Mouse (Mus musculus): ENCODE measurements around the gene Unc93a. TPM values are rescaled to one million over a fixed set of nuclear protein-coding genes. Genes with fewer than 3 reads are reported as not detected.
"Not testable (repeated sequence)": the region's sequence is repeated elsewhere in the genome, so short reads cannot be mapped to it uniquely, and the experiment has no call there.

Unc93a gene
- not detected in 2 replicates for polyA plus RNA-seq (2016; fragmentation: Nextera tagmentation; extraction: Ambion mirVana)

GRCm38 (mm10) chr17:13131710-13132109 lies at the start of gene Unc93a:
Gene Unc93a (minus strand): TSS chr17:13131810.
- not testable (repeated sequence) for H3K27ac ChIP-seq (replicated peaks); H3K4me3 ChIP-seq; H3K4me1 ChIP-seq; H3K27me3 ChIP-seq (ENCODE audit: low read depth, poor library complexity, severe bottlenecking); H3K36me3 ChIP-seq; DNase-seq (ENCODE audit: low spot score); H3K9me3 ChIP-seq (replicated peaks)
- 85% methylated on average over 3 of the region's 4 CpGs for WGBS

DNA sequence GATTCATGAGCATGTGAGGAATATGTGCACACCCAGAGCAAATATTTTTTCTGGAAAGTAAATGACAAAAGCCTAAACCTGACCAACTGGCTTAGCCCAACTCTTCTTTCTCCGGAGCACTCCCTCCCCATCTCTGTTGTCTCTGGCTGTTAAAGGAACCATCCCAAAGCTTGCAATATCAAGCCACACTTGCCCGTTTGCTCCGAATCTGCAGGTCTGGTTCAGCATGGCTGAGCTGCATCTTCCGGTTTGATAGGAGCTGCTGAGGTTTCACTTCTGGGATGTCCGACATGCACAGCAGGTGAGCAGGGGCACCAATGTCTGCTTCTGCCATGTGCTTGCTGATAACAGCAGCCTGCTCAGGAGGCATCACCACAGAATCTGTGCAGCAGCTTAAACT lies 48.9 kb upstream of the Unc93a start:
- not testable (repeated sequence) for H3K4me3 ChIP-seq; DNase-seq (ENCODE audit: low spot score)

GRCm38 (mm10) chr17:13179021-13179420 lies 47.4 kb upstream of the Unc93a start:
- not testable (repeated sequence) for H3K27me3 ChIP-seq (ENCODE audit: low read depth, poor library complexity, severe bottlenecking); H3K36me3 ChIP-seq; H3K4me1 ChIP-seq; H3K4me3 ChIP-seq; DNase-seq (ENCODE audit: low spot score); H3K27ac ChIP-seq (replicated peaks)
- WGBS, result 88% methylated on average over 4 of the region's 4 CpGs
- peaks cover 51% of the 10 kb centered on the region for H3K9me3 ChIP-seq (replicated peaks)

More for the DNA sequence above, 48.9 kb upstream of the Unc93a start:
- not testable (repeated sequence) for H3K27me3 ChIP-seq (ENCODE audit: low read depth, poor library complexity, severe bottlenecking); H3K4me1 ChIP-seq; H3K36me3 ChIP-seq; H3K27ac ChIP-seq (replicated peaks)
- WGBS, result 93% methylated on average over 5 of the region's 5 CpGs
- peaks cover 60% of the 10 kb centered on the region for H3K9me3 ChIP-seq (replicated peaks)

GRCm38 (mm10) chr17:13177796-13178195 lies 46.2 kb upstream of the Unc93a start:
- not testable (repeated sequence) for H3K27me3 ChIP-seq (ENCODE audit: low read depth, poor library complexity, severe bottlenecking); DNase-seq (ENCODE audit: low spot score); H3K27ac ChIP-seq (replicated peaks); H3K4me3 ChIP-seq; H3K36me3 ChIP-seq; H3K4me1 ChIP-seq
- H3K9me3 ChIP-seq (replicated peaks), result peaks cover 43% of the 10 kb centered on the region
- WGBS, result 63% methylated on average over 1 of the region's 1 CpGs

GRCm38 (mm10) chr17:13175609-13176008 lies 44.0 kb upstream of the Unc93a start:
- DNase-seq (ENCODE audit: low spot score); H3K36me3 ChIP-seq; H3K4me1 ChIP-seq; H3K27me3 ChIP-seq (ENCODE audit: low read depth, poor library complexity, severe bottlenecking); H3K4me3 ChIP-seq; H3K27ac ChIP-seq (replicated peaks): not testable (repeated sequence)
- 60% methylated on average over 1 of the region's 1 CpGs for WGBS
- peaks cover 22% of the 10 kb centered on the region for H3K9me3 ChIP-seq (replicated peaks)

DNA sequence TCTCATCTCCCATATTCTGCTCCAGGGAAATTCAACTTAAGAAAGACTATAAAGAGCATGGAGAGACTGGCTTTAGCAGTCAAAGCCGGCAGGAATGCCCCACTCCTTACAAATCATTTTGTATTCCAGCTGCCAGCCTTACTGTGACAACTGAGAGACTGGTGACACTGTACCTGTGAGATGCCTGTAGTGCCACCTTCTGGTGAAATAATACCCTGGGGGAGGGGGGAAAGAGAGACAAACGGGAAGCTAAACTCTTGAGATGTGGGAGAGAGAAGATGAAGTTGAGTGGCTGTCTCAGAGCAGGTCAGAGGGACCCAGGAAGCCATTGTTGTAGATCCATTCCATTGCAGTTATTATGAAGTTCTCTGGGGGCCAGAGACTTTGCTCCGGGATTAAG lies 42.4 kb upstream of the Unc93a start:
- H3K27ac ChIP-seq (replicated peaks); H3K36me3 ChIP-seq; H3K27me3 ChIP-seq (ENCODE audit: low read depth, poor library complexity, severe bottlenecking); DNase-seq (ENCODE audit: low spot score); H3K4me1 ChIP-seq; H3K4me3 ChIP-seq: not testable (repeated sequence)
- H3K9me3 ChIP-seq (replicated peaks), result peaks cover 16% of the 10 kb centered on the region
- WGBS, result 66% methylated on average over 2 of the region's 3 CpGs

DNA sequence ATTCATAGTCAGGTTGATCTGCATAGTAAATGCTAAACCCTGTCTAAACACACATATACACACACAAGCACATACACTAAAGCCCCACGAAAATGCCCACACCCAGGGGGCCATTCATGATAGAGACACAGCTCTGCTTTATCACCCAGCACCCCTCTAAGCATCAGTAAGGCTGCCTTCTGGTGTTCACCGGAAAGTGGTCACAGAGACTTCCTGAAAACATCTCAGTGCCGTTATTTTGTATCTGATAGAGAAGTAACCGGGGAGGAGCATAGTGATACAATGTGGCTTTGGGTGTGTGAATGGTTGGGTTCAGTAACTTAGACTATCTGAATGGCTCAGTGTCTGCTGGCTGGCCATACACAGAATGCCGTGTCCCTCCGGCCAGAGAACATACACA lies 42.0 kb upstream of the Unc93a start:
- not testable (repeated sequence) for H3K36me3 ChIP-seq; H3K27me3 ChIP-seq (ENCODE audit: low read depth, poor library complexity, severe bottlenecking); H3K27ac ChIP-seq (replicated peaks); DNase-seq (ENCODE audit: low spot score); H3K4me3 ChIP-seq; H3K4me1 ChIP-seq
- 86% methylated on average over 6 of the region's 6 CpGs for WGBS
- peaks cover 12% of the 10 kb centered on the region for H3K9me3 ChIP-seq (replicated peaks)

DNA sequence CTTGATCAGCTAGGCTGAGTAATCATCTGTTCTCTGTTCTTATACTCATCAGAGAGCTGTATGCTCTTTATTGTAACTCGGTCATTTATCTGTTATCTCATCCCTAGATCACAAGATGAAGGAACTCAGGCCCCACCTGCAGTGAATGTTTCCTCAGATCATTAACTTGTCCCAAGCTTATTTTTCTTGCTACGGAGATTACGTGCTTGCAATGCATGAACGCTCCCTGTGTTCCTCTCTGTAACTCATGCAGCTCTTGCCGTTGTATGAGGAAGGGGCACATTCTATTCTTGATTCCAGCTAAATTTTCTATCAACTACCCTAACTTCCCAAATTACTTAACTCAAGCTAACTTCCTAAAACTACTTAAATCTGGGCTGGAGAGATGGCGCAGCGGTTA lies 14.5 kb upstream of the Unc93a start:
- H3K9me3 ChIP-seq (replicated peaks), result not testable (repeated sequence)

DNA sequence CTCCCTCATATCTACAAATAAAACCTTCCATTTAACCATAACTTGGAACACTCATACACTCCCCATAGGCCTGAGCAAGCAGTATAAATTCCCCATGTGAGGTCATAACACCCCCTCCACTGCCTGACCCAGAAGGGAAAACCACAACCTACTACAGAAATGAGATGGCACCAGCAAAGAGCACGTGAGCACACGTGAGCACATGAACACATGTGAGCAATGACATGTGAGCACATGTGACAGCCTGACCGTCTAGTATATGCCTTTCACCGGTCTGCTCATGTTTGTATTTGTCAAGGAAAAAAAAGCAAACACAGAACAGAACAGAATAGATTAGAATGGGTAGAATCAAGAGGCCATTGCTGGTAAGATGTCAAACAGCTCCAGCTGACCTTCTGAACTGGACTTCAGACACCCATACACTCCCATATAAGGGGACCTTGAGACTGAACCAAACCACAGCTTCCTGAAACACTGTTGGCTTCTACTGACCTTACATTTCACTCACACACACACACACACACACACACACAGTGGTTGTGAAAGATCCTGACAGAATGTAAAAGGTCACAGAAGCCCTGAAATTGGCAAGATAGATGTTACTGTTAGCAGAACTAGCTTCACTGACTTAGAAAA lies 13.1 kb upstream of the Unc93a start:
- H3K27me3 ChIP-seq (ENCODE audit: low read depth, poor library complexity, severe bottlenecking); H3K4me1 ChIP-seq; H3K27ac ChIP-seq (replicated peaks); H3K36me3 ChIP-seq; DNase-seq (ENCODE audit: low spot score); H3K4me3 ChIP-seq; H3K9me3 ChIP-seq (replicated peaks): not testable (repeated sequence)
- WGBS, result 87% methylated on average over 4 of the region's 4 CpGs

More for the DNA sequence above, 14.5 kb upstream of the Unc93a start:
- not testable (repeated sequence) for H3K36me3 ChIP-seq; H3K4me1 ChIP-seq; H3K27ac ChIP-seq (replicated peaks); DNase-seq (ENCODE audit: low spot score); H3K27me3 ChIP-seq (ENCODE audit: low read depth, poor library complexity, severe bottlenecking); H3K4me3 ChIP-seq
- WGBS, result 93% methylated on average over 7 of the region's 7 CpGs

DNA sequence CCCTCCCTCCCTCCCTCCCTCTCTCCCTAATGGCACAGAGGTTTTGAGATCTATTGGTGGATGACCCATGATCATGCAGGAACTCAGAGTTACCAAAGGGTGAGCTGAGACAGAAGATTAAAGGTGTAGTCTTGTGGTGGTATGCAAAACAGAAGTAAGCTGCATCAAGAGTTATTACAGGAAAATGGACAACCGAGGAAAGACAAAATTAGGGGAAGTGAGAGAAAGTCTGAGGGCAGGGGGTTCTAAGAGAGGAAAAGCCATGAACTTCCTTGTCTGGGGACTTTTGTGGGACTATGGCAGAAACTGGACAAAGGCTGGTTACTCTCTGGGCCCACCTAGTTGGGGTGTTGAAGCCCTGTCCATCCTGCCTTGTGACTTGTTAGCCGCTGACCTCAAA lies 11.1 kb upstream of the Unc93a start:
- not testable (repeated sequence) for DNase-seq (ENCODE audit: low spot score); H3K9me3 ChIP-seq (replicated peaks); H3K4me3 ChIP-seq; H3K27ac ChIP-seq (replicated peaks); H3K27me3 ChIP-seq (ENCODE audit: low read depth, poor library complexity, severe bottlenecking); H3K4me1 ChIP-seq; H3K36me3 ChIP-seq
- no CpG with 5 or more reads among the region's 2 CpGs for WGBS

GRCm38 (mm10) chr17:13135356-13135755 lies 3.7 kb upstream of the Unc93a start:
- 67% methylated on average over 1 of the region's 6 CpGs for WGBS
- not testable (repeated sequence) for DNase-seq (ENCODE audit: low spot score); H3K27ac ChIP-seq (replicated peaks); H3K4me3 ChIP-seq; H3K4me1 ChIP-seq; H3K9me3 ChIP-seq (replicated peaks); H3K27me3 ChIP-seq (ENCODE audit: low read depth, poor library complexity, severe bottlenecking); H3K36me3 ChIP-seq

GRCm38 (mm10) chr17:13132352-13132751 lies 742 bp upstream of the Unc93a start:
- DNase-seq (ENCODE audit: low spot score); H3K9me3 ChIP-seq (replicated peaks); H3K4me3 ChIP-seq; H3K27me3 ChIP-seq (ENCODE audit: low read depth, poor library complexity, severe bottlenecking); H3K27ac ChIP-seq (replicated peaks); H3K36me3 ChIP-seq; H3K4me1 ChIP-seq: not testable (repeated sequence)
- 89% methylated on average over 8 of the region's 8 CpGs for WGBS

DNA sequence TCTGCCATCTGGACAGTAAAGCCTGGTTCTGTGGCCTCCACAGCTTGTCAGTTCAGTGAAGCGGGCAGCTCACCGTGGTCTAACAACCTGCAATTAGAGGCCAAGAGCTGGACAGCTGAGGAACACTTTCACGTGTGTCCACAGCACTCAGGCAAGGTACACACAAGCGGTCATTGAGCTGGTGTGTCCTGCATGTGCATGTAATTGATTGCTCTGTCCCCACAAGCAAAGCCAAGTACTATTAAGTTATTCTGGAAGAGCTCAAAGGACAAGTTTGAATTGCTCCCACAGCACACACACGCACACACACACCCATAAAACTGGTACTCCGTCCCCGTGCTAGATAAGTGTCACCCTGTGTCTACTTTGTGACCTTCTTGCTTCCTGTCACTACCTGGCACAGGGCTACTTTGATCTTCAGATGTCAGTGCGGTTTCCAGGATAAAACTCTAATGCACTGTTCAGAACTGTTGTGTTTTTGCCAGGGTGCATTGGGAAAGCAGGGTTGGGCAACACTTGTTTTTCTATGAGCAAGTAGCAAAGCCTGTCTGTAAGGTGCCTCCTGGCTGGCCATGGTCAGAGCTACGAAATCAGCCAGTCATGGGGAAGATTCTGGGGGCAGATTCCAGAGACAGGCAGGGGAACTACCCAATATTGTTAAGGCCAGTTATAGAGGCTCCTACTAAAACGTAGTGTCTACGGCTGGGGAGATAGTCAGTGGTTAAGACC lies 1.7 kb downstream of the Unc93a start:
- DNase-seq (ENCODE audit: low spot score); H3K4me1 ChIP-seq; H3K9me3 ChIP-seq (replicated peaks); H3K27ac ChIP-seq (replicated peaks); H3K4me3 ChIP-seq; H3K36me3 ChIP-seq; H3K27me3 ChIP-seq (ENCODE audit: low read depth, poor library complexity, severe bottlenecking): not testable (repeated sequence)
- 89% methylated on average over 9 of the region's 11 CpGs for WGBS

Measured in midbrain, embryonic 10.5 days (tissue).